Mouse (Mus musculus): ENCODE measurements around the gene Hnf4a.
"Not testable (repeated sequence)": the region's sequence is repeated elsewhere in the genome, so short reads cannot be mapped to it uniquely, and the experiment has no call there.

Hnf4a gene

DNA sequence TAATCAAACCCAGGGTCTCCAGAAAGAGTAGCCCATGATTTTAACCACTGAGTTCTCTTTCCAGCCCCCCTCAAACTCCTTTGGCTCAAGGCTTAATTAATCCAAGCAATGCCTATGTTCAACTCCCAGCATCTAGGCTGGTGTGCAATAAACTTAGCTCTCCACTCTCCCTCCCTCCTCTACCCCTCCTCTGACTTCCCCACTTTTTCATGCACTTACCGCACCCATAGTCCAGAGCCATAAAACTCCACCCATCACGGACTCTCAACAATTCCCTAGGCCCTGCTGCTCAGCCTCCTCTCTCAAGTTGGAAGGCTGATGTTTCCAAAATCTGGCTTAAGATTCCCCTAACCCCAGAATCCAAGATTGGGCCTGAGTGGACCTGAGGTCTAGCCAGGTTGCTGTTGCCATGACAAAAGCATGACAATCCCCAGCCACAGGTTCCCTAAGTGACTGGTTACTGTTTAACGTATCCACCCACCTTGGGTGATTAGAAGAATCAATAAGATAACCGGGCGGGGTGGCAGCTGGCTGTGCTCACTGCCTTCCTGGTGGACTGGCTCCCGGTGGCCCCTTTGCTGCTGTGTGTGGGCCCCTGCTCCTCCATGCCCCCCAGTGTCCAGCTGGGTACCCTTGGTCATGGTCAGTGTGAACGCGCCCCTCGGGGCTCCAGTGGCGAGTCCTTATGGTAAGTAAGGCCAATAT is at the start of gene Hnf4a:
Gene Hnf4a (plus strand): TSS at position 509 of the 705 bp plus-strand sequence.
- DNase-seq, result no peak

DNA sequence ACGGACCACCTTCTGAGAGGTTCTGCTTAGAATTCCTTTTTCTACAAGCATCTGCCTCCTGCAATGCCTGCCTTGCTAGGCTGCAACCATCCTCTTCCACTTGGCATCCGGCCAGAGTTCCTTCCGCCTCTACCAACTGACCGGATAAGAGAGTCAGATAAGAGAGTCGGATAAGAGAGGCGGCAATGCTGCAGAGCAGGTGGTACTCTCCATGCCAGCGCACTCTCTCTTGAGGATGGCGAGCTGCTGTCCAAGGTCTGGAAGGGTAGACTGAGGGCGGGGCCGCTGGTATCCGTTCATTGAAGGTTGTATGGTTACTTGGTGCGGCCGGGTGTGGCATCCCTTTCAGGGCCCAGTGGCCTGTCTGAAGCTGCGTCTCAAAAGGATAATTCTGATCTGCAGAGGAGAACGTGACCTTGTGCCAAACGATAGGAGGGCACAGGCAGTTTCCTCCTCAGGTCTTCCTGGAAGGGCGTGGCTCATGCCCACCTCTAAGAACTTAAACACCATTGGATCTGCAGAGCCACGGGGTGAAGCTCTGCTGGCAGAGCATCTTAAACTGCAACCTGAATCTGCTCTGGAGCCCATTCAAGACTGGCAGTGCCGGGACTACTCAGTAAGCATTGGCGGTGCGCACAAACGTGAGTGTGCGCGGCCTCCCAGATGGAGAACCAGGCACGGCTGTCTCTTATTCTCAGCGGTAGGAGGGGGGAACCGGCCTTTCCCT is 47.9 kb upstream of the Hnf4a start:
- DNase-seq, result no peak

DNA sequence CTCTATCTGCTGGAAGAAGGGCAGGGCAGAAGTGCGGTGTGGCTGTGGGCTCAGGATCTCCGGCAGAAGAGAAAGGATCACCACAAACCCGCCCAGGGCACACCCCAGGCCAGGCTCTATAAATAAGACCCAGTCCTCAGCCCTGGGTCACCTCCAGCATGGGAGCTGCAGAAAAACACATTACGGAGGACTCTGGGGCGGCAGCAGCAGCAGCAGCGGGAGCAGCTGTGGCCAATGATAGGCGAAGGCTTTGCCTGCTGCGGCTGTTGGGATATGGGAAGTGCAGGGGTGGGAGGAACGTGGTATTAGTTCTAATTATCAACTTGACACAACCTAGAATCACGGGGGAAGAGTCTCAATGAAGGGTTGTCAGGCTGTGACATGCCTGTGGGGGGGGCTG is 47.2 kb upstream of the Hnf4a start:
- peak; percentile 31 for DNase-seq

DNA sequence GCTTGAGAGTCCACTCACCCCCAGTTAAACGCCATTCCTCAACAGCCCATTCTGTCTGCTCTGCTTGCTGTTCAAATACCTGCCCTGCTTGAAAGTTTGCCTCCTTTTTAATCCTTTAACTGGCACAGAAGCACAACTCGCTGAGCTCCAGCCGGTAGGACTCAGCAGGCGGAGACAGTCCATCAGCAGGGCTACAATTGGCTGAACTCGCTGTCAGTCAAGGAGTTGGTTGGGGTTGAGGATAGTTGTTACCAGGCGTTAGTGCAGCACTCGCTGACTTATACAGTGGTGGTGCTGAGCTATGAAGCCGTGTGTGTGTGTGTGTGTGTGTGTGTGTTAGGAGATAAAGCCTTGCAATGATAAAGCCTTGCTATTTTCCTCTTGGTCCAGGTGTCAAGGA is 46.0 kb upstream of the Hnf4a start:
- DNase-seq, result no peak

DNA sequence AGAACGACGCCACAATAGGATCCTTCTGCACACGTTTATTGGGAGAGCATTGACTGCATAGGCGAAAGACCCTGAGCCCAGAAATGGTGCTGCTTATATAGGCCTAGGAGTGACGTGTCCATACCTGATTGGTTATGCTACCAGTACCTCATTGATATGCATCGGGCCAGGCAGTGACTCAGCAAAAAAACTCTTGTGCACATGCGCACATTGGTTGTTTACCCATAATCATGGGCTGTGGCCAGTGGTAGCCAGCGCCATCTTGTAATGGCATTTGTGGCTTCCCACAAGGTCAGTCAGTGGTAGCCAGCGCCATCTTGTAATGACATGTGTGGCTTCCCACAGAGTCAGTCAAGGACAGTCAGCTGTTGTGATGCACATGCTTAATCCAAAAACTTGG is 45.3 kb upstream of the Hnf4a start:
- DNase-seq, result not testable (repeated sequence)

DNA sequence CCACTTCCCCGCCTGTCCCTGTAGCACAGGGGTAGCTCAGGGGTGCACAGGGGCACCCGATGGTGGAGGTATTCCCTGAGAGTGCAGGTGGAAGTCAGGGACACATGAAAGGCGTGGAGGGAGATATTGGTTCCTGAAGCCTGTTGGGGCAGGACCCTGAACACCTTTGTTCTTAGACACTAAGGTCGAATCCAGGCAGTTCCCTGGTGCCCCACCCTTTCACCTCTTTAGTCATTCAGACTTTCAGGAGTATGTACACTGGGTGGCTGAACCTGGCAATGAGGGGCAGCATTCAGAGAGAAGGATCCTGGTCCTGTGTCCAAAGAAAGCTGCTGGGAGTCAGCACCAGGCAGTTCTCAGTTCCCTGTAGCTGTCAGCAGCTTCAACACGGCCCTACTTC is 44.2 kb upstream of the Hnf4a start:
- DNase-seq, result no peak

DNA sequence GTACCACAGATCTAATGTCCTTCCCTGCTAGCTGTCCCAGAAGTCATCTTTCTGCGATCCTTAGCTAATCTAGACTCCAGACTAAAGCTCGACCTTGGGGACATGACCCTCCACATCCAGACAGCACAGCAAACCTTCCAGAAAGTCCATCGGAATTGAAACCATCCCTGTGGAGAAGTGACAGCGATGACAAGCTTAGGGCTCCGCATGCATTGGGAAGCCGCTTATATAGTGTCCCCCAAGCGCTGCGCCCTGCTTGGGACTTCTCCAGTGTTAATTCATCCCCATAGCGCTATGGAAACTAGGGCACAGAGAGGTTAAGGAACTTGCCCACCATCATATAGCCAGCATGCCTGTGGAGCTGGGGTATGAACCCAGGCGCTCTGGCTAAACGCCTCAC is 43.8 kb upstream of the Hnf4a start:
- no peak for DNase-seq

DNA sequence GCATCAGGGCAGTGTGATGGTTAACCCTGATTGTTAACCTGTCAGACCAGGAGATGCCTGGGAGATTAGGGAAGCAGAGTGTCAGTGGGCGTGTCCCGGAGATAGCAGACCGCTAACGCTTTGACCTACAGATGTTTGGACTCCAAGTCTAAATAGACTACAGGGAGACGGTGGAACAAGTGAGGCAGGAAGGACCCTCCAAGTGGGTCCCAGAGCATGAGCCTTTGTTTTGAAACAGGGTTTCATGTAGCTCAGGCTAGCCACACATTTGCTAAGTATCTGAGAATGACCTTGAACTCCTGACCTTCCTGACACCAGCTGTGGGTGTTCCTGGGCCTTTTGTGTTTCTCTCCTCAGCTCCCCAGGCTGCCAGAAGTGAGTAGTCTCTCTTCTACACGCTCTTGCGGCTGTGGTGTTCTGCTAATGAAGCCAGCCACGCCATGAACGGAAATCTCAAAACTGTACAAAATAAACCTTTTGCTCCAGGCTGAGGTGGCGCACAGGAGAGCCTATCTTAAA is 43.3 kb upstream of the Hnf4a start:
- no peak for DNase-seq

DNA sequence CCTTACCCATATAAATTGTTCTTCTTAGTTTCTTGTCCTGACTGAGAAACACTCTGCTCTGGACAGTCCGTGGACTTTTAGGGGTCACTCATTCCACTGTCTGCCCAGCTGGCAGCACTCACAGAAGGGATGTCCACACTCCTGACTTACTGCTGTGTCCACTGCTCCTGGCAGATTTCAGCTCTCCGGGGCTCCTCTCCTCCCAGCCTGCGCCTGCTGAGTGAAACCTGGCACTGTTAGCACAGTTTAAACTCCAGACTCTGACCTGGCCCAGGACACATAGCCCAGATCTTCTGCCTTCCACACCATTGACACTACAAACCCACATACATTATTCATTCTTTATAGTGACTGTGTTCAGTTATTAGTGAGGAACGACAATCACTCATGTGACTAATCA is 42.6 kb upstream of the Hnf4a start:
- no peak for DNase-seq

DNA sequence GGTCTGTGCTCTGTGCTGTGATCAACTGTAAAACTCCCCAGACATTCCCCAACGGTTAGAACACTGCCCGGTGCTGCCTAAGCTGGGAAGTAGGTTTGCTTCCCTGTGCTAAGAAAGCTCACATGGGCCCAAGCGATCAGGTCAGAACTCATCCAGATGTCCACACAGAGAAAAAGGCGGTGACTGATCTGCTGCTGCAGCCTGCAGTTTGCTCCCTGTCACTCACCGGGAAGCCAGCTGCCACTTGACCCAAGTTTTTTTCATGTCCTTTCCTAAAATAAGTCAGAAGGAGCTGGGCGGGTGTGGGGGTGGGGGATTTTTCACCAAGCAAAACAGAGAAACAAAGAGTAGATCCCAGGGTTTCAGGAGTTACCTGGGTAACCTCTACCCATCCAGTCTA is 42.0 kb upstream of the Hnf4a start:
- no peak for DNase-seq

DNA sequence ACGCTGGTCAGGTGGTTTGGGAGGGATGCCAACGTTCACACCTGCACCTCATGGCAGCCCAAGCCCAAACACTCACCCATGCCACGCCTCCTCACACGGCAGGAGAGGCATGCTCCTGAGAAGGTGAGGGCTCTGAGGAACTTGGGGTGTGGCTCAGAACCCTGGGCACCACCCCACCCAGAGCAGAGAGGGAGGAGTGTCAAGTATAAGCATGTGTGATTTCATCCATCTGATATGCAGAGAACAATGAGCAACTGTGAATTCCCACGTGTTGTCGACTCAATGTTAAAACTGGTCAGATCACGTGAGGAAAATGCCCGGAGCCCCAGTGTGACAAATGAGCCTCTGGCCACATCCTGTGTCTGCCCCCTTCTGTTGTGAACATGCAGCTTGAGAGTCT is 39.8 kb upstream of the Hnf4a start:
- DNase-seq, result no peak

DNA sequence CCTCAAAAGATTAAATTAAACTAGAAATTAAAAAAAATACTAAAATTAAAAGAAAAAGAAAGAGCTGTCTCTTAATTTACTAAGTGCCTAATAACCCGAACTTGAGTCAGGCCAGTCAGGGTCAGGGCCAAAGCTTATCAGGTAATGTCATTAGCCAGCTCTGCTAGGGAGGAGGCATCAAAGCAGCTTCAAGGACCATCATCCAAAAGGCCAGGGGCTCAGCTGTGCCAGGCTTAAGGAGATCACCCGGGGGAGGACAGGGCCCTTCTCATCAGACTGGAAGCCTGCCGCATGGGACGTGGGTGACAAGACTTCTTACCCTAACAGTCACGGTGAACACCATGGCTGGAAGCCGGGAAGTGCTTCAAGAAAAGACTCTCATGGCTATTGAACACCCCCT is 39.0 kb upstream of the Hnf4a start:
- no peak for DNase-seq

DNA sequence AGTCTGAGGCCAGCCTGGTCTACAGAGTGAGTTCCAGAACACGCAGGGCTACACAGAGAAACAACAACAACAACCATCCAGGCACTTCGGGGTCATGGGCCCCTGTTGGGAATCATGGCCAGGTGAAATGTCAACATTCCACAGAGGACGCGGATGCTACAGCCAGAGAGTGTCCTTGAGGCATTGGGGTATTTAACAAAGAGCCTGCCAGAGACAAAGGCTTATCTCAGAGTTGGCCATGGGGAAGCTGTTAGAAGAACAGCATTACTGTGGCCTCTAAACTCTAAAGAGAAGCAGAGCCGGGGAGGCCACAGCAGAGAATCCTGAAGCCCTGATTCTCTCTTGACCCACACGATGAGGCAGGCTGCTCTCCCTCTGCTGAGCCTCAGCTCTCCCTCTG is 37.7 kb upstream of the Hnf4a start:
- DNase-seq, result no peak

DNA sequence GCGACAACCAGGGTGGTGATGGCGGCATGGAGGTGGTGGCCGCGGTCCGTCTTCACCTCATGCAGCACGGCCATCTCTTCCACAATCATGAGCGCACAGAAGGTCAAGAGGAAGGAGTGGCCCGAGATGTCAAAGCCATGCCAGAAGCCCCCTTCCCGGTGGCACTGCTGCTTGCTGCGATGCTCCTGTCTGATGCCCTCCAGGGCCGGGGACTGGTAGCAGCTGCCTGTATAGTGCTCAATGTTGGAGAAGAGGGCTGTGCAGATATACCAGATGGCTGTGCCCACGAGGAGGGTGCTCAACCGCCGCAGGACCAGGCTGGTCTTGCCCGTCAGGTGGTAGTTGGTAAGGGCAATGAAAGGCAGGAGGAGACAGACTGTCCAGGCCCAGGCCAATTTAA is 36.9 kb upstream of the Hnf4a start:
- DNase-seq, result no peak

DNA sequence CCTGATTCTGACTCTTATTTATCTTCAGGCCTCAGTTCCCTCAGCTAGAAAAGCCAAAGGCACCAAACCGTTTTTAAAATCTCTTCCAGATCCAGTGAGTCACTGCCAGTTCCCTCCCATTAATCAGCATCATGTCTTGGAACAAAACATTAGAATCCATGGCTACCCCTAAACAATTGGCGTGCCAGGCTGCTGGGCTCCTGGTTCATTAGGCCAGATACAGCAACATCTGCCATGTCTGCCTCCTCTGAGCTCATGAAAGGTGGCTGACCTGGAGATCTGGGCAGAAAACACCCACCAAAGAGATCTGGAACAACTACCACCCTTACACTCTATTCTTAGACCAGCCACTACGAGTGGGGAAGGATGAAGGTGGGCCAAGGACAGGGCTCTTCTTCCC is 35.5 kb upstream of the Hnf4a start:
- DNase-seq, result no peak

DNA sequence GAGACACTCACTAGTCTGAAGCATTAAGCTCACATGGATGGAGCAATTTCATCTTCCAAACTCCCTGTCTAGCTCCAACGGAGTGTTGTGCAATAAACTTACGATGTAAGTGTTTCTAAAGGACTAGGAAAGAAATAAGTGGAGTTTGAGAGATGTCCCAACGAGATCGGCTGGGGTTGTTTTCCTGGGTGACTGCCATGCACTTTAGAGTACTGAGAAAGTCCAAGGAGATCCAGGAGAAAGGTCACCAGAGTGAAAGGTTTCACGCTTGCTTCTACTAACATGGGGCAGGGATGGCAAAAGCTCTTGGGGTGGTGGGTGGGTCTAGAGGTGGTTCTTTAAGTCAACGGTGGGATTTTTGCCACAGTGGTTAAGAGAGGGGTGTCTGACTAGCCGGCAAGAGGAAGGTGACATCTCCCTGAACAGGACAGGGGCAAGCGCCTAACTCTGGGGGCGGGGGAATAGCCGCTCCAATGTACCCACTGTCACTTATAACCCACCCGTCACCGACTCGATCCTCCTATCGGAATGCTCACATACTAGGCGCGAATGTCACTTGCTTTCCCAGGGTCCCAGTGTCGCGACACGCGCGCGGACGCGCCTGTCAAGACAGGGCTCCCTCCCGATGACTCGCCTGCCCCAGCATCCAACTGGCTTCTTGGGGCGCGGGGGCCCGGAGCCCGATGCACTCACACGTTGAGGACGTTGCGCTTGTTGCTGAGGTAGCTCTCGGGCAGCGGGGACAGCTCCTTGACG is 34.7 kb upstream of the Hnf4a start:
- DNase-seq, result no peak

DNA sequence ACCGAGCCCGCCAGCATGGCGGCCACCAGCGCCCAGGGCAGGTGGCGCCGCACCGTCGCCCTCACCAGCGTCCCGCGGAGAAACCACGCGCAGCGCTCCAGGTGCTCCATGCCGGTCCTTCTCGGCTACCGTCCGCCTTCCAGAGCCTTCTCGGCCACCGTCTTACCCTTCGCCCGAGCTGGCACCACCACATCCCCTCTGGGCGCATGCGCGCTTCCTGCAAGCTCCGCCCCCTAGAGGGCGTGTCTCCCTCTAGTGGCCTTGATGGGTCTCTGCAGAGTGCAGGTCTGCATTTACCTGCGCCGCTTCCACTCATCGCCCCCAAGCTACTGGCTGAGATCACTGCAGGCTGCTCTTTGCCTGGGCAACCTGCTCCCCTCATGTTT is 34.1 kb upstream of the Hnf4a start, which contains the start of gene Fitm2:
Gene Fitm2 (minus strand): TSS at position 164 of the 386 bp plus-strand sequence.
- peak; percentile 98 for DNase-seq

DNA sequence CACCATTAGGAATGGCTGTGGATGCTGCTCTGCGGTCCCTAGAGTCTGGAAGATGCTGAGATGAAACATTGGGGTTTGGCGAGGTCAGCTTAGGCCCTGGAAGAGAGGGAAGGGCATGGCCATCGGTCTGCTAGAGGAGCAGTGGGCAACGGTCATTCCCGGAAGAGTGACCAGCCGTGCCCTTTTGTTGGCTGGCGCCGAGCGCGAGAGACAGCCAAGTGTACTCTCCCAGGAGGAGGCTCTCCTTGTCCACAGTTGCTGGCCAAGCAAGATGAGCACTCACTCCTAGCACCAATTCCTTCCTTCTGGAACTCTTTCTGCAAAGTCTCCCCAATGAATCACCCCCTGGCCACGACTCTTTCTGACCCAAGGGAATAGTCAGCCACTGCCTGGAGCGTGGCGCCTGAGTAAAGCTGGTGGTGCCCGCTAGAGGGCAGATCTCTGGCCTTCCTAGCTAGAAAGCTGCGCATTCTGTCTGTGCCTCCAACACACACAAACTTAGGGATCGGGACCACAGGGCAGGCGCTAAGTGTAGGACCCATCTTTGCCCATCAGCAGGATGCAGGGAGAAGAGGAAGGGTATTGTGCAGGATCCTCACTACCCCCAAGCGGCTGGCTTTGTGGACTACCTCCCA is 26.3 kb upstream of the Hnf4a start:
- DNase-seq, result peak; percentile 29

DNA sequence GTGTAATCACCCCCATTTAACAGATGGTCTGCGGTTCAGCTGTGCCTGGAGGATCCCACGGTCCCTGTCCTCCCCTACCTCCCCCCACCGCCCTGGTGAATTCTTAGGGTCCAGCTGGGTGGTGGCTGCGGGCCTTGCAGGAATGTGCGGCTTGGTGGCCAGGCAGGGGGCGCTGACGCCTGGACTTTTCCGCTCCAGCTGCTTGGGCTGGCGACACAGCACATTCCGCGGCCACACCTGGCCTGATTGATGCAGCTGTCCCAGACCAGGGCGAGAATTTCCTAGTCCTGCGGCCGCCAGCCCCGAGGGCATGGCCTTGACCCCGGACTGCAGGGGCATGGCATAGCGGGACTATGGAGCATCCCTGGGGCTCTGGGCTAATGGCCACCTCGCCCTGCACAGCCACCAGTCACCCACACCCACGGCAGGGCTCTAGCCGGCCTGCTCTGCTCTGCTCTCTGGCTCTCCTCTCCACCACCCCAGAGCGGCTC is 25.0 kb upstream of the Hnf4a start:
- DNase-seq, result peak; percentile 72

DNA sequence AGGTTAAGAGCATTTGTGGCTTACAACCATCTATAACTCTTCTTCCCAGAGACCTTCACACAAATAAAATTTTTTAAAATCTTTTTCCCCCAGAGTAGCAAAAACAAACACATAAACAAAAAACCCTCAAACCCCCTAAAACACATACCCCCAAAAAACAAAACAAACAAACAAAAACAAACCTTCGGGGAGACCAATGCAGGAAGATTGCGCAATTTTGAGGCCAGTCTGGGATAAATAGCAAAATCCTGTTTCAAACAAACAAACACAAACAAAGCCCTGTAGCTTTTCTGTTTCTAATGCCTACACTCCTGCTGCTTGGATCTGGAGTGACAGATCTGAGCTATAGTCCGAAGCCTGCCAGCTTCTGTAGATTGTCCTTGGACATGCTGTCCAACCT is 19.2 kb upstream of the Hnf4a start:
- no peak for DNase-seq

DNA sequence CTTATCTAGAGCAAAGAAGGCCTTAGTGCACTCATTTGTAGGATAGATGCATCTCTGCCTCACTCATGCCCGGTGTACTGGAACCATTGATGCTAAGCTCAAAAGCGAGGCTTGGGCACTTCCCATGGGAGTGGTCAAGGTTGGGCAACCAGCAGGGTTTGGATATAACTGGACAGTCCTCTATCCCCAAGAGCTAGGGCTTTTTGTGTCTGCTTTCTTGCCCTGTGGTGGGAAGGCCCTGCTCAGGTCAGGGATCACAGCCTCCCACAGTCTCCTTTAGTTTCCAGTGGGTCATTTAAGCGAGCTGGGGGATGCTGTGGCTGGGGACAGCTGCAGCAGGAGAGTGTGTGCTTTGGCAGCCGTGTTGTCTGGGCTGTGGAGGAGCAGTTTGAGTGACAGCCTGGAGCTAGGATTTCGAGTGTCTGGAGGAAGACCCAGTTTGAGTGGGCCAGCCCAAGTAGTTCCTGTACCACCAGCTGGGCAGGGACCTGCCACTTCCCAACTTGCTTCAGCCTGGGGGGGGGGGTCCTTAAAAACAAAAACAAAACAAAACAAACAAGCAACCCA is 16.8 kb upstream of the Hnf4a start:
- no peak for DNase-seq

DNA sequence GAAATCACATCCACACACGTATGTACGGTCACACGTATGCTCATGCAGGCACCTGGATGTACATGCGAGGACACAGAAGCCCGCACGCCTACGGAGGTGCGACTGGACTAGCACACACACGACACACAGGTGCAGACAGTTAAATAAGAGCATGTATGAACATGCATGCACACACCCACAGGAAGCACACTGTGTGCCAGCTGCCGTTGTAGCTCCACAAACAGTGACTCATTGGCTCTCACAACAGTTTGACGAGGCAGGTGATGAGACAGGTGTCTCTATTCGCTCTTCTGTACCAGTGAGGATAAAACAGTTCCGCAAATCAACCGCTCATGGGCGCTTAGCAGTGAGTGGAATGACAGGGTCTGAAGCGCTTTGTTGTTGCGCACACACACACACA is 16.0 kb upstream of the Hnf4a start:
- DNase-seq, result no peak

DNA sequence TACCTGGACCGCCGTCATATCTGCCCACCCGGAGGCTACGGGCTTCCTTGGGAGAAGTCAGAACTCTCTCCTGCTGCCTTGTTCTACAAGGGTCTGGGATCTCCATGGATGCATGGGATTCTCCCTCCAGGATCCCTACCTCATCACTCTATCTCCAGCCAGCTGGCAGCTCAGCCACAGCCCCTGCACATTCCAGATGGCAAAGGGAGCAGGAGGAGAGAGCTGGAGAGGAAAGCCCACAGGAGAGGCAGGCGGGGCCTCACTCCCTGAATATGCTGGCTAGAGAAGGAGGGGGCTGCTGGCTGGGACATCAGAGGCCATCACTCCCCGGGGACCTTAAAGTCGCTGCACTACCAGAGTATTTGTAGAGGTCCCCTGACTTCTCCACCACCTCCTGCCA is 15.3 kb upstream of the Hnf4a start:
- peak; percentile 16 for DNase-seq

All from retina, postnatal 1 day (tissue).